In genomic region chr5:112284203-112284582, GRCm38 (mm10) we compare ENCODE assay signal across 11 mouse cellular contexts. TPM values are rescaled to one million over a fixed set of nuclear protein-coding genes. Genes with fewer than 3 reads are reported as not detected.
DNase-seq lines count a peak whose midpoint lies in the region; ATAC-seq and TF ChIP-seq lines count a peak whose summit lies in the region.
"Had no signal": no experiment of that assay in that cellular context is flagged by ENCODE, and none has a peak within 500 bp of the region (broad histone marks: within the 10 kb centered on the region; RNA-seq: fewer than 3 reads in every experiment).

No protein-coding gene starts in this region.

- ATAC-seq in intestine, embryonic 15.5 days = no peak
- no peak for ATAC-seq in intestine, postnatal 0 days
- ATAC-seq: forebrain, embryonic 15.5 days had no signal

- no peak for TF ChIP-seq CTCF in intestine, postnatal 0 days (IDR thresholded peaks at IDR 0.05; ENCODE audit: low read depth)
- TF ChIP-seq CTCF in spleen, adult 2 months (IDR thresholded peaks at IDR 0.05; ENCODE audit: extremely low read depth, insufficient read depth, insufficient read length, insufficient replicate concordance) = no peak

- whole genome bisulfite sequencing in intestine, embryonic 15.5 days = 73% methylated on average over 7 of the region's 7 CpGs
- WGBS in intestine, postnatal 0 days = 77% methylated on average over 7 of the region's 7 CpGs
- 24% methylated on average over 7 of the region's 7 CpGs for WGBS in spleen, adult 2 months

- intact Hi-C loops in gastrocnemius, postnatal 14 days (cut with DNase I; ENCODE audit: low total_unique reads) = no loop called here

- H3K4me2 ChIP-seq in intestine, embryonic 15.5 days (replicated peaks) = no peak overlapping the region
- no peak overlapping the region for H3K4me2 ChIP-seq in intestine, postnatal 0 days (replicated peaks; ENCODE audit: low read depth)
- H3K4me2 ChIP-seq: forebrain, embryonic 15.5 days had no signal

- DNase-seq in adrenal gland, postnatal 14 days = peak; percentile 20
- DNase-seq in adrenal gland, postnatal 10 days = no peak
- no peak for DNase-seq in spleen, adult 2 months (ENCODE audit: low read depth in 1 of 2, low spot score in 2 of 2)
- DNase-seq in spleen, adult 18-20 months = no peak
- DNase-seq in urinary bladder, postnatal 10 days (ENCODE audit: low spot score) = no peak
- no peak for DNase-seq in gastrocnemius, postnatal 14 days

- no peaks in the 10 kb centered on the region for H3K27me3 ChIP-seq in intestine, embryonic 15.5 days (replicated peaks)
- no peaks in the 10 kb centered on the region for H3K27me3 ChIP-seq in intestine, postnatal 0 days (replicated peaks; ENCODE audit: control insufficient read depth, insufficient read depth, low read length)
- no peaks in the 10 kb centered on the region for H3K27me3 ChIP-seq in spleen, adult 2 months (ENCODE audit: control insufficient read depth, insufficient read depth, low read length)
- H3K27me3 ChIP-seq: forebrain, embryonic 15.5 days had no signal

- H3K4me3 ChIP-seq in intestine, embryonic 15.5 days (replicated peaks) = no peak overlapping the region
- H3K4me3 ChIP-seq in intestine, postnatal 0 days (ENCODE audit: low read depth, low read length) = no peak overlapping the region
- H3K4me3 ChIP-seq in spleen, adult 2 months (ENCODE audit: extremely low read depth, insufficient read depth, insufficient read length) = no peak overlapping the region
- H3K4me3 ChIP-seq: forebrain, embryonic 15.5 days had no signal

- TF ChIP-seq POLR2A in spleen, adult 2 months (IDR thresholded peaks at IDR 0.05; ENCODE audit: low read depth, low read length) = no peak

- H3K4me1 ChIP-seq in intestine, embryonic 15.5 days (replicated peaks) = peaks cover 43% of the 10 kb centered on the region
- peaks cover 3% of the 10 kb centered on the region; the same call in 1 of the 2 replicates for H3K4me1 ChIP-seq in intestine, postnatal 0 days (replicated peaks; ENCODE audit: control insufficient read depth, insufficient read depth, low read length)
- peaks cover 70% of the 10 kb centered on the region for H3K4me1 ChIP-seq in spleen, adult 2 months (ENCODE audit: control insufficient read depth, insufficient read depth, insufficient read length)

- H3K36me3 ChIP-seq in intestine, embryonic 15.5 days = no peaks in the 10 kb centered on the region
- no peaks in the 10 kb centered on the region for H3K36me3 ChIP-seq in intestine, postnatal 0 days (ENCODE audit: control insufficient read depth, insufficient read depth)
- no peaks in the 10 kb centered on the region for H3K36me3 ChIP-seq in spleen, adult 2 months (ENCODE audit: control insufficient read depth, insufficient read depth, low read length)
- H3K36me3 ChIP-seq: forebrain, embryonic 15.5 days had no signal

- no peak overlapping the region for H3K9ac ChIP-seq in intestine, embryonic 15.5 days
- no peak overlapping the region for H3K9ac ChIP-seq in intestine, postnatal 0 days (ENCODE audit: low read depth, low read length)
- H3K9ac ChIP-seq: forebrain, embryonic 15.5 days had no signal

- H3K9me3 ChIP-seq in intestine, embryonic 15.5 days = no peaks in the 10 kb centered on the region
- no peaks in the 10 kb centered on the region for H3K9me3 ChIP-seq in intestine, postnatal 0 days (ENCODE audit: control insufficient read depth)
- H3K9me3 ChIP-seq: forebrain, embryonic 15.5 days had no signal

- peak overlapping the region; percentile 32; the same call in 1 of the 2 replicates for H3K27ac ChIP-seq in intestine, embryonic 15.5 days
- no peak overlapping the region for H3K27ac ChIP-seq in intestine, postnatal 0 days (ENCODE audit: low read depth, low read length)
- peak overlapping the region; percentile 15; the same call in 1 of the 2 replicates for H3K27ac ChIP-seq in spleen, adult 2 months (ENCODE audit: insufficient read depth, low read length)

RNA-seq across cellular contexts. Expression of gene Tpst2, which starts 7.7 kb away (rescaled TPM):
- 161 and 186 TPM in 2 replicates for total RNA-seq in adrenal gland, postnatal 14 days (2021)
- total RNA-seq in adrenal gland, postnatal 10 days (2021) = 100 to 1,000 TPM; 116 to 169 TPM
- 43.1 and 45.3 TPM in 2 replicates for polyA plus RNA-seq in intestine, embryonic 15.5 days (2015; fragmentation: Nextera tagmentation; extraction: Ambion mirVana)
- 45.3 and 48.4 TPM in 2 replicates for polyA plus RNA-seq in intestine, postnatal 0 days (2015; fragmentation: Nextera tagmentation; extraction: Ambion mirVana)
- polyA plus RNA-seq in spleen, adult 2 months (2012; rRNA removed) = 102 and 108 TPM in 2 replicates
- 10 to 100 TPM; 17.4 to 23.4 TPM for total RNA-seq in gastrocnemius, postnatal 14 days (2021)

RNA-seq across cellular contexts. Expression of gene Crybb1, which starts 28.6 kb away (rescaled TPM):
- 1.8 and 1.9 TPM in 2 replicates for total RNA-seq in adrenal gland, postnatal 14 days (2021)
- total RNA-seq in adrenal gland, postnatal 10 days (2021) = 1 to 10 TPM; 1.4 to 2.2 TPM
- polyA plus RNA-seq in intestine, embryonic 15.5 days (2015; fragmentation: Nextera tagmentation; extraction: Ambion mirVana) = 1.9 and 2.4 TPM in 2 replicates
- polyA plus RNA-seq in intestine, postnatal 0 days (2015; fragmentation: Nextera tagmentation; extraction: Ambion mirVana) = 0.22 and 0.34 TPM in 2 replicates
- polyA plus RNA-seq in spleen, adult 2 months (2012; rRNA removed) = 0.25 and 0.46 TPM in 2 replicates
- 1 to 10 TPM; 1.9 to 2.0 TPM for total RNA-seq in gastrocnemius, postnatal 14 days (2021)
- total RNA-seq: hematopoietic stem cell, adult 5-6 weeks; megakaryocyte-erythroid progenitor cell, adult 5-6 weeks had no signal

RNA-seq across cellular contexts. Expression of gene Cryba4, which starts 31.9 kb away (rescaled TPM):
- total RNA-seq in adrenal gland, postnatal 14 days (2021) = 16.2 and 28.2 TPM in 2 replicates
- total RNA-seq in adrenal gland, postnatal 10 days (2021) = 10 to 100 TPM in 1 of 2 experiments, 1 to 10 TPM in 1; 7.9 to 17.4 TPM
- polyA plus RNA-seq in intestine, embryonic 15.5 days (2015; fragmentation: Nextera tagmentation; extraction: Ambion mirVana) = 1.7 and 1.8 TPM in 2 replicates
- 1.1 and 1.3 TPM in 2 replicates for polyA plus RNA-seq in intestine, postnatal 0 days (2015; fragmentation: Nextera tagmentation; extraction: Ambion mirVana)
- 1.5 and 2.6 TPM in 2 replicates for polyA plus RNA-seq in spleen, adult 2 months (2012; rRNA removed)
- under 1 TPM; 0.42 to 0.68 TPM for total RNA-seq in gastrocnemius, postnatal 14 days (2021)
- total RNA-seq: hematopoietic stem cell, adult 5-6 weeks; megakaryocyte-erythroid progenitor cell, adult 5-6 weeks had no signal

RNA-seq across cellular contexts. Expression of gene Tfip11, which starts 42.0 kb away (rescaled TPM):
- total RNA-seq in adrenal gland, postnatal 14 days (2021) = 33.0 and 35.2 TPM in 2 replicates
- total RNA-seq in adrenal gland, postnatal 10 days (2021) = 10 to 100 TPM; 28.4 to 32.3 TPM
- polyA plus RNA-seq in intestine, embryonic 15.5 days (2015; fragmentation: Nextera tagmentation; extraction: Ambion mirVana) = 25.5 and 26.2 TPM in 2 replicates
- 13.6 and 14.3 TPM in 2 replicates for polyA plus RNA-seq in intestine, postnatal 0 days (2015; fragmentation: Nextera tagmentation; extraction: Ambion mirVana)
- polyA plus RNA-seq in spleen, adult 2 months (2012; rRNA removed) = 29.8 and 36.5 TPM in 2 replicates
- 10 to 100 TPM; 12.0 to 13.2 TPM for total RNA-seq in gastrocnemius, postnatal 14 days (2021)

RNA-seq across cellular contexts. Expression of gene Srrd, which starts 58.6 kb away (rescaled TPM):
- total RNA-seq in adrenal gland, postnatal 14 days (2021) = 23.7 and 41.2 TPM in 2 replicates
- 10 to 100 TPM; 15.7 to 25.8 TPM for total RNA-seq in adrenal gland, postnatal 10 days (2021)
- polyA plus RNA-seq in intestine, embryonic 15.5 days (2015; fragmentation: Nextera tagmentation; extraction: Ambion mirVana) = 32.2 and 35.4 TPM in 2 replicates
- polyA plus RNA-seq in intestine, postnatal 0 days (2015; fragmentation: Nextera tagmentation; extraction: Ambion mirVana) = 15.4 and 19.0 TPM in 2 replicates
- 30.8 and 33.6 TPM in 2 replicates for polyA plus RNA-seq in spleen, adult 2 months (2012; rRNA removed)
- 1 to 10 TPM; 3.2 to 3.3 TPM for total RNA-seq in gastrocnemius, postnatal 14 days (2021)

Comparison
In these comparisons a context has a peak if more than half of its experiments do, and no peak if none do; other contexts are left out.
1. RNA of gene Cryba4, which starts 31.9 kb away (total RNA-seq): 7.9 to 17.4 TPM in adrenal gland, postnatal 10 days and 16.2 to 28.2 TPM in adrenal gland, postnatal 14 days; 0.42 to 0.68 TPM in gastrocnemius, postnatal 14 days; every median in the first group is over 4 times any median in the second.